Mouse (Mus musculus): Measurements from ENCODE around the gene Anapc11.

Gene Anapc11

DNA sequence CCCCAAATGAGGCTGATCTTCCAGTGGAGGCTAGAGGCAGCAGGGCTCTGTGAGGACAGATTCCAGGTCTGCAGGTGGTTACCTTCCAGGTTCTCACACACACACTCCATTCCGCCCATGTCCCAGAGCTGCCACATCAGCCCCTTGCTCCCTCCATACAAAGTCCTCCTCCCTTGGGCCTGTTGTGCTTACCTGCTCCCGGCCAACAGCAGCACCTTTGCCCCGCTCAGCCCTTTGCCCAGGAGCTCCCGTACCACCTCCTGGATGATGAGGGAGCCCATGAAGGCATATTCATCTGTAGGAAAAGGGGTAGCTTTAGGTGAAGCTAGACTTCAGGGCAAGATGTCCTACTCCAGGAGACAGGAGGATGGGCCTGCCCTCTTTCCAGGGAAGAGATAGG, 59.1 kb downstream of the Anapc11 start:
- DNase-seq (ENCODE audit: low spot score) = no peak

Measured in T-cell, adult 2 months (primary cell).